Mouse (Mus musculus) spleen, postnatal 4 days (tissue): ENCODE data around the gene Vmn1r22.
"Not testable (repeated sequence)": the region's sequence is repeated elsewhere in the genome, so short reads cannot be mapped to it uniquely, and the experiment has no call there.

Source experiments
- DNase-seq, 2 experiments: peaks; one replicate each; pipeline ENCODE4 v3.0.0; 2022; ENCODE audit warnings: low spot score in 2 of 2

Vmn1r22 gene

GRCm38 (mm10) chr6:57907928-57908327 is at the start of gene Vmn1r22:
TSS of gene Vmn1r22 (minus strand) at chr6:57908028.
- no peak for DNase-seq

- no peak for DNase-seq
Observed at GRCm38 (mm10) chr6:57926738-57927137, 18.9 kb upstream of the Vmn1r22 start, which contains the start of gene Vmn1r23. TSS of gene Vmn1r23 (minus strand) at chr6:57926838.

- DNase-seq = peak; percentile 28 to 59
Observed at GRCm38 (mm10) chr6:57859043-57860042, 48.5 kb downstream of the Vmn1r22 start.

GRCm38 (mm10) chr6:57851177-57851576 is 56.7 kb downstream of the Vmn1r22 start:
- not testable (repeated sequence) for DNase-seq

GRCm38 (mm10) chr6:57850286-57850685 is 57.5 kb downstream of the Vmn1r22 start, which contains the start of gene Vmn1r21:
TSS of gene Vmn1r21 (minus strand) at chr6:57850343.
- DNase-seq = no peak
